In genomic region chr11:76789252-76789651, GRCm38 (mm10) we compare ENCODE assay signal across 10 mouse cellular contexts. TPM values are rescaled to one million over a fixed set of nuclear protein-coding genes. Genes with fewer than 3 reads are reported as not detected.
DNase-seq lines count a peak whose midpoint lies in the region; ATAC-seq lines count a peak whose summit lies in the region.
"Had no signal": no experiment of that assay in that cellular context is flagged by ENCODE, and none has a peak within 500 bp of the region (broad histone marks: within the 10 kb centered on the region; RNA-seq: fewer than 3 reads in every experiment).

No protein-coding gene starts in this region.

- ATAC-seq in hindbrain, embryonic 13.5 days (ENCODE audit: low FRiP score), result no peak
- ATAC-seq in liver, embryonic 13.5 days (ENCODE audit: low read depth), result no peak

- intact Hi-C loops in heart, postnatal 36 days (cut with DNase I), result loop anchor here (1.0 to 10.0 kb wide), 5 partner anchors 58 to 303 kb away; partner anchors contain the start of genes Cpd and Nsrp1

- H3K4me2 ChIP-seq in hindbrain, embryonic 13.5 days, result no peak overlapping the region
- no peak overlapping the region for H3K4me2 ChIP-seq in liver, embryonic 13.5 days
- H3K4me2 ChIP-seq: embryonic facial prominence, embryonic 12.5 days; limb, embryonic 15.5 days had no signal

- H3K4me3 ChIP-seq in hindbrain, embryonic 10.5 days, result no peak overlapping the region
- H3K4me3 ChIP-seq in hindbrain, embryonic 13.5 days, result no peak overlapping the region
- no peak overlapping the region for H3K4me3 ChIP-seq in liver, embryonic 13.5 days (replicated peaks)
- H3K4me3 ChIP-seq: embryonic facial prominence, embryonic 12.5 days; limb, embryonic 15.5 days had no signal

- no peaks in the 10 kb centered on the region for H3K27me3 ChIP-seq in hindbrain, embryonic 10.5 days (ENCODE audit: insufficient read depth, poor library complexity, severe bottlenecking)
- H3K27me3 ChIP-seq in hindbrain, embryonic 13.5 days, result no peaks in the 10 kb centered on the region
- H3K27me3 ChIP-seq in liver, embryonic 13.5 days, result no peaks in the 10 kb centered on the region
- no peaks in the 10 kb centered on the region for H3K27me3 ChIP-seq in splenic B cell, adult 2 months (ENCODE audit: control insufficient read depth, insufficient read depth, low read length, poor library complexity, severe bottlenecking)
- H3K27me3 ChIP-seq: embryonic facial prominence, embryonic 12.5 days; limb, embryonic 15.5 days had no signal

- no peaks in the 10 kb centered on the region for H3K9me3 ChIP-seq in hindbrain, embryonic 10.5 days
- H3K9me3 ChIP-seq in hindbrain, embryonic 13.5 days, result no peaks in the 10 kb centered on the region
- H3K9me3 ChIP-seq in liver, embryonic 13.5 days (replicated peaks), result no peaks in the 10 kb centered on the region
- H3K9me3 ChIP-seq: embryonic facial prominence, embryonic 12.5 days; limb, embryonic 15.5 days had no signal

- 94% methylated on average over 1 of the region's 1 CpGs for WGBS in hindbrain, embryonic 10.5 days
- WGBS in hindbrain, embryonic 13.5 days, result 85% methylated on average over 1 of the region's 1 CpGs
- 95% methylated on average over 1 of the region's 1 CpGs for WGBS in liver, embryonic 13.5 days (ENCODE audit: insufficient replicate concordance)

- no peak overlapping the region for H3K27ac ChIP-seq in hindbrain, embryonic 10.5 days
- no peak overlapping the region for H3K27ac ChIP-seq in hindbrain, embryonic 13.5 days
- H3K27ac ChIP-seq in liver, embryonic 13.5 days, result no peak overlapping the region
- H3K27ac ChIP-seq: embryonic facial prominence, embryonic 12.5 days; limb, embryonic 15.5 days had no signal

- no peaks in the 10 kb centered on the region for H3K4me1 ChIP-seq in hindbrain, embryonic 10.5 days (replicated peaks)
- H3K4me1 ChIP-seq in hindbrain, embryonic 13.5 days (replicated peaks), result no peaks in the 10 kb centered on the region
- no peaks in the 10 kb centered on the region for H3K4me1 ChIP-seq in liver, embryonic 13.5 days (replicated peaks)
- H3K4me1 ChIP-seq: embryonic facial prominence, embryonic 12.5 days; limb, embryonic 15.5 days had no signal

- peaks cover 66% of the 10 kb centered on the region for H3K36me3 ChIP-seq in hindbrain, embryonic 10.5 days
- H3K36me3 ChIP-seq in hindbrain, embryonic 13.5 days, result peaks cover 55% of the 10 kb centered on the region
- H3K36me3 ChIP-seq in liver, embryonic 13.5 days, result peaks cover 68% of the 10 kb centered on the region
- no peaks in the 10 kb centered on the region for H3K36me3 ChIP-seq in splenic B cell, adult 2 months (ENCODE audit: control insufficient read depth, insufficient read depth, low read length, poor library complexity, severe bottlenecking)

- DNase-seq in hindbrain, embryonic 10.5 days (ENCODE audit: low spot score), result peak; percentile 30
- peak; percentile 86 for DNase-seq in 3T3-L1 (ENCODE audit: low read depth, low spot score)
- peak; percentile 26 for DNase-seq in Muller cell, postnatal 12 days (ENCODE audit: inconsistent ontology term)
- peak; percentile 72 to 83 for DNase-seq in cerebellum, postnatal 10 days
- DNase-seq in heart, postnatal 36 days, result peak; percentile 46 to 54
- peak; percentile 8 for DNase-seq in liver, embryonic 13.5 days
- DNase-seq in splenic B cell, adult 2 months (ENCODE audit: low read depth, low spot score), result peak; percentile 72

- no peak overlapping the region for H3K9ac ChIP-seq in hindbrain, embryonic 13.5 days
- no peak overlapping the region for H3K9ac ChIP-seq in liver, embryonic 13.5 days
- H3K9ac ChIP-seq: embryonic facial prominence, embryonic 12.5 days; limb, embryonic 15.5 days had no signal

RNA-seq across cellular contexts. Expression of gene Gosr1, which starts 25.9 kb away (rescaled TPM):
- polyA plus RNA-seq in hindbrain, embryonic 10.5 days (2016; fragmentation: Nextera tagmentation; extraction: Ambion mirVana), result 23.6 and 29.8 TPM in 2 replicates
- 23.0 and 23.6 TPM in 2 replicates for polyA plus RNA-seq in hindbrain, embryonic 13.5 days (2015; fragmentation: Nextera tagmentation; extraction: Ambion mirVana)
- total RNA-seq in heart, postnatal 36 days (2021), result 10 to 100 TPM; 26.2 to 30.6 TPM
- 12.7 and 13.3 TPM in 2 replicates for polyA plus RNA-seq in liver, embryonic 13.5 days (2015; fragmentation: Nextera tagmentation; extraction: Ambion mirVana)

RNA-seq across cellular contexts. Expression of gene Cpd, which starts 57.6 kb away (rescaled TPM):
- polyA plus RNA-seq in hindbrain, embryonic 10.5 days (2016; fragmentation: Nextera tagmentation; extraction: Ambion mirVana), result 8.0 and 8.4 TPM in 2 replicates
- polyA plus RNA-seq in hindbrain, embryonic 13.5 days (2015; fragmentation: Nextera tagmentation; extraction: Ambion mirVana), result 5.7 and 6.2 TPM in 2 replicates
- 10 to 100 TPM; 43.3 to 44.9 TPM for total RNA-seq in heart, postnatal 36 days (2021)
- 4.8 and 6.3 TPM in 2 replicates for polyA plus RNA-seq in liver, embryonic 13.5 days (2015; fragmentation: Nextera tagmentation; extraction: Ambion mirVana)

Comparison
In these comparisons a context has a peak if more than half of its experiments do, and no peak if none do; other contexts are left out.
1. DNase-seq: peak in every context shown above with its lines; median percentile 86 in 3T3-L1; 78 in cerebellum, postnatal 10 days; 72 in splenic B cell, adult 2 months; 50 in heart, postnatal 36 days; 30 in hindbrain, embryonic 10.5 days; 26 in Muller cell, postnatal 12 days; 8 in liver, embryonic 13.5 days.